Mouse (Mus musculus) C2C12 (cell line): ENCODE measurements around the gene Eepd1.

Source experiments
- CEBPB ChIP-seq: IDR thresholded peaks from one replicate; pipeline ENCODE4 v1.6.1; 2011; ENCODE audit warnings: low read depth, mild to moderate bottlenecking, control low read depth, moderate library complexity
- CTCF ChIP-seq: IDR thresholded peaks from one replicate; pipeline ENCODE4 v1.5.1; 2011; ENCODE audit not compliant: control insufficient read depth, insufficient read depth, insufficient read length
- FOSL1 ChIP-seq: IDR thresholded peaks from one replicate; pipeline ENCODE4 v1.8.0; 2011; ENCODE audit warnings: mild to moderate bottlenecking, low read length; ENCODE audit not compliant: poor library complexity, insufficient read depth, severe bottlenecking
- MAX ChIP-seq: IDR thresholded peaks from one replicate; pipeline ENCODE4 v1.6.1; 2011; ENCODE audit warnings: mild to moderate bottlenecking, control low read depth
- MYOD1 ChIP-seq: IDR thresholded peaks from one replicate; pipeline ENCODE4 v1.6.1; 2011; ENCODE audit warnings: low read depth; ENCODE audit not compliant: control insufficient read depth, insufficient read length
- MYOG ChIP-seq: IDR thresholded peaks from one replicate; pipeline ENCODE4 v1.6.1; 2011; ENCODE audit not compliant: control insufficient read depth, insufficient read length; ENCODE audit errors: extremely low read depth
- USF1 ChIP-seq: IDR thresholded peaks from one replicate; pipeline ENCODE4 v1.6.1; 2011; ENCODE audit warnings: low read depth, mild to moderate bottlenecking, control low read depth, moderate library complexity

- peak; percentile 16 for TF ChIP-seq CTCF
- no peak for TF ChIP-seq MAX
- TF ChIP-seq CEBPB, result no peak
- no peak for TF ChIP-seq USF1
- no peak for TF ChIP-seq MYOG
- TF ChIP-seq MYOD1, result no peak
- TF ChIP-seq FOSL1, result no peak
Measured at GRCm38 (mm10) chr9:25591390-25592354, 110.3 kb downstream of the Eepd1 start.
